Mouse (Mus musculus) ES-E14 (cell line): ENCODE measurements around the gene Gpr173. TPM values are rescaled to one million over a fixed set of nuclear protein-coding genes. Genes with fewer than 3 reads are reported as not detected.

Source experiments
- DNase-seq: peaks from one replicate; pipeline ENCODE4 v3.0.0-alpha.2; 2013; ENCODE audit warnings: low read depth, low spot score
- H3K27ac ChIP-seq: 2 replicates; pipeline ENCODE4 v1.5.1; 2012; ENCODE audit warnings: low read depth, mild to moderate bottlenecking, low read length, moderate library complexity, mixed read lengths; ENCODE audit not compliant: poor library complexity, insufficient read depth, severe bottlenecking
- H3K36me3 ChIP-seq: 2 replicates; pipeline ENCODE4 v1.6.1; 2012; ENCODE audit warnings: mild to moderate bottlenecking, low read length, moderate library complexity, mixed read lengths; ENCODE audit not compliant: control insufficient read depth, poor library complexity, insufficient read depth, severe bottlenecking
- H3K4me1 ChIP-seq, 2 experiments: fragments of 150-350 bp in 1 of 2; sonication (generic) in 1 of 2; 2 replicates each; pipeline ENCODE4 v1.6.1; 2012; ENCODE audit warnings: low read length in 2 of 2, mild to moderate bottlenecking in 1 of 2, mixed read lengths in 1 of 2; ENCODE audit not compliant: control insufficient read depth in 2 of 2, insufficient read depth in 2 of 2, poor library complexity in 1 of 2
- H3K4me3 ChIP-seq, 2 experiments: fragments of 150-350 bp in 1 of 2; sonication (generic) in 1 of 2; 2 replicates each; pipeline ENCODE4 v1.5.1; 2012; ENCODE audit warnings: low read length in 2 of 2, low read depth in 1 of 2, mild to moderate bottlenecking in 1 of 2, mixed read lengths in 1 of 2; ENCODE audit not compliant: insufficient read depth in 1 of 2, poor library complexity in 1 of 2, severe bottlenecking in 1 of 2
- H3K9ac ChIP-seq: 2 replicates; pipeline ENCODE4 v1.6.1; 2012; ENCODE audit warnings: low read depth, mild to moderate bottlenecking, low read length, mixed read lengths; ENCODE audit not compliant: poor library complexity, insufficient read depth, severe bottlenecking
- H3K9me3 ChIP-seq: fragments of 150-350 bp; sonication (generic); 2 replicates; pipeline ENCODE4 v1.6.1; 2012; ENCODE audit warnings: low read depth, mild to moderate bottlenecking, low read length; ENCODE audit not compliant: control insufficient read depth, insufficient read depth
- CHD2 ChIP-seq: IDR thresholded peaks from 2 replicates; pipeline ENCODE4 v1.6.1; 2014; ENCODE audit warnings: mild to moderate bottlenecking, low read depth, low read length, inconsistent platforms
- HCFC1 ChIP-seq: IDR thresholded peaks from 2 replicates; pipeline ENCODE4 v1.6.1; 2012; ENCODE audit warnings: low read length, inconsistent platforms, borderline replicate concordance; ENCODE audit not compliant: insufficient read depth
- MAFK ChIP-seq: IDR thresholded peaks from 2 replicates; pipeline ENCODE4 v1.6.1; 2014; ENCODE audit warnings: mild to moderate bottlenecking, low read depth, low read length, inconsistent platforms; ENCODE audit not compliant: insufficient read depth
- ZC3H11A ChIP-seq: IDR thresholded peaks from 2 replicates; pipeline ENCODE4 v1.6.1; 2012; ENCODE audit warnings: low read depth, mild to moderate bottlenecking, inconsistent platforms, low read length, borderline replicate concordance
- ZNF384 ChIP-seq: IDR thresholded peaks from 2 replicates; pipeline ENCODE4 v1.6.1; 2012; ENCODE audit warnings: low read depth, low read length, inconsistent platforms
- in situ Hi-C, 2 experiments: fragments of 600-800 bp; cut with MboI; formaldehyde crosslinking; loops; one replicate each; pipeline ENCODE4 v1.15.1; 2025; ENCODE audit warnings: low sequenced_read_pairs in 2 of 2, inconsistent platforms in 1 of 2; ENCODE audit not compliant: unreplicated experiment in 2 of 2
- total RNA-seq: library from RNA; depleted of rRNA; stranded (reverse); fragments of 300-350 nt; gene quantifications from 2 replicates; pipeline ENCODE4 v1.2.3, GENCODE M21; 2012

Gene Gpr173
- total RNA-seq, 1 experiment: 3.0 TPM

DNA sequence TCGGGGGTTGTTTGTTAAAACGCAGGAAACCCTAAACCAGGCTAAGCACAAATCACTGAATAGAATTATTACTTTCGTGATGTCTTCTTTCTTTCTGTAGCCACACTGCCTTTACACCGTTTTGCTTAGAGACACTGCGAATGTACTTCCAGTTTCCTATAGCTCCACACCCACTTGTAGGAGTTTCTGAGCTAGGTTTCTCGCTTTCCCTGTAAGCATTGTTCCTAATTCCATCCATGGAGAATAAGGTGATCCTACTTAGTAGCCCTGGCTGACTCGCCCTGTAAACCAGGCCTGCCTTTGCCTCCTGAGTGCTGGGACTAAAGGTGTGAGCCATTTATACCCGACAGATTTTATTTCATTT is 40.8 kb downstream of the Gpr173 start:
- Histone ChIP-seq H3K4me3 (peak overlapping the region in 1 of 2 experiments; percentile 92; a peak in 2 of 4 replicates), H3K27ac (no peak overlapping the region), H3K9me3 (no peaks in the 10 kb centered on the region), H3K9ac (peak overlapping the region; percentile 14; the same call in 1 of the 2 replicates), H3K36me3 (no peaks in the 10 kb centered on the region), H3K4me1 (no peaks in the 10 kb centered on the region)
- no peak for DNase-seq
- in situ Hi-C loops: no loop called here
- TF ChIP-seq ZNF384 (no peak), CHD2 (no peak), ZC3H11A (no peak), HCFC1 (no peak), MAFK (no peak)

DNA sequence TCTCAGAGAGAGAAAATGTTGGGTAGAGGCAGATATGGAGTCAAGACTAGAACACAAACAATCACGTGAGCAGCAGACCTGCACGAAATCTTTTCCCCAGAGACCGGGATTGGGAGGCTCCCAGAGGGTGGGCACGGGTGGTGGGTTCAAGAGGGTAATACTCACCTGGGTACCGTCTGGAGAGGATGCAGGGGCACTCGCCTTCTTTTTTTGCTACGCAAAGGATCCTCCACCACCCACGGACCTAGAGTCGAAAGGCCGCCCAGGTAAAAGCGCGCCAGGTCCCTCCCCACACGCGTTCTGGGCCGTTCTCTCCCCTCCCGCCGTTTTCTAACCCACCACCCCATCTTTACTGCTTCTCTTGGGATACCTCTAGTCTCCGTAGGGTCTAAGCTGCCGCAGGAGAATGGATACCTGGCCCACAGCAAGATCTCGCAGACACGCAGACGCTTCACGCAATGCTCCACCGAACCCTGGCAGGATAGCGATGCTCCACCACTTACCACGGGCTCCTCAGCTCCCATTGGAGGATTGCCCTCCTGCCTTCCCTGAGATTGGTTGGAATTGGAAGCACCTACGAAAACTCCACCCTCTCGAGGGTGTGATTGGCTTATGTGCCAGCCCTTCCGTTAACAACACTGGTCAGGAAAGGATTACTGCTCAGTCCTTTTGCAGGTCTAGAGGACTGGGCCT is 41.4 kb downstream of the Gpr173 start, which contains the start of gene Kantr:
TSS of gene Kantr (minus strand) at position 500 of the 693 bp plus-strand sequence.
- H3K27ac ChIP-seq: peak within 1 kb of the TSS; percentile 73; the same call in 1 of the 2 replicates
- H3K9me3 ChIP-seq: no peaks in the 10 kb centered on the region
- H3K4me1 ChIP-seq: no peaks in the 10 kb centered on the region
- in situ Hi-C loops: no loop called here
- peak; percentile 70 for DNase-seq
- H3K9ac ChIP-seq: peak within 1 kb of the TSS; percentile 89
- peak within 1 kb of the TSS; percentile 92 to 95 for H3K4me3 ChIP-seq
- H3K36me3 ChIP-seq: no peaks in the 10 kb centered on the region
- TF ChIP-seq CHD2: 0 out of 2 replicates have a peak, but pooled peaks have one; percentile 37
- no peak for TF ChIP-seq HCFC1

DNA sequence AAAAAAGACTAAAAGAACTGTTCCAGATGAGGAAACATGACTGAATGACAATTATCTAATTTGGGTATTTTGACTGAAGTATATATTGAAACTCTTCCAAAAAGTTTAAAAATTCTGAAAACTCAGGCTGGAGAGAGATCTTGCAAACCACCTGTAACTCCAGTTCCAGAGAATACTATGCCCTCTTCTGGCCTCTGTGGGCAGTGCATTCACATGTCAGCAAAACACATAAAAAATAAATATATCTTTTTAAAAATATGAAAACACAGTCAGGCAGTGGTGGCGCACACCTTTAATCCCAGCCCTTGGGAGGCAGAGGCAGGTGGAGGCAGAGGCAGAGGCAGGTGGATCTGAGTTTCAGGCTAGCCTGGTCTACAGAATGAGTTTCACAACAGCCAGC is 44.9 kb downstream of the Gpr173 start:
- no peak for TF ChIP-seq CHD2
- no peak for TF ChIP-seq ZC3H11A
- TF ChIP-seq MAFK: no peak
- TF ChIP-seq ZNF384: no peak
- TF ChIP-seq HCFC1: no peak
- no peak for DNase-seq
- no peak overlapping the region for H3K4me3 ChIP-seq
- in situ Hi-C loops: no loop called here
- no peaks in the 10 kb centered on the region for H3K4me1 ChIP-seq
- H3K27ac ChIP-seq: no peak overlapping the region
- H3K9ac ChIP-seq: no peak overlapping the region
- no peaks in the 10 kb centered on the region for H3K9me3 ChIP-seq
- no peaks in the 10 kb centered on the region for H3K36me3 ChIP-seq

DNA sequence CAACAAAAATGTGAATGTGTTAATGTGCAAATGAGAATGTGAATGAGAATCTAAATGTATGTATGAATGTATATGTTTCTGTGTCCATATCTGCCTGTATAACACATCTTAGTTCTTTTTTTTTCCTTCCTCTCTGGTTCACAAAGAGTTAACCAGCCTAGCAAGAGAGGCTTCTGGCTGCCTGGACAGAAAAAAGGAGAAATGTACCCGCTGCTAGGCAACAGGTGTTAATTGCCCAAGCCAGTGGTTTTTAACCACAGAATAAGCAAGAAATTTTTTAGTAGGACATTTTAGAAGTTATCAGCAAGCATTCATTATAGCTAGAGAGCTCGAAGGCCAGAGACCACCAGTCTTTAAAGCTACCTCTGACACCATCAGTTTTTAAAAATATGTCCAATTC is 45.7 kb downstream of the Gpr173 start:
- H3K9me3 ChIP-seq: no peaks in the 10 kb centered on the region

More for the DNA sequence above, 45.7 kb downstream of the Gpr173 start:
- no peaks in the 10 kb centered on the region for H3K4me1 ChIP-seq
- no peak for DNase-seq
- in situ Hi-C loops: no loop called here
- H3K9ac ChIP-seq: no peak overlapping the region
- no peak overlapping the region for H3K27ac ChIP-seq
- no peak overlapping the region for H3K4me3 ChIP-seq
- H3K36me3 ChIP-seq: no peaks in the 10 kb centered on the region
- TF ChIP-seq MAFK (no peak), ZNF384 (no peak), ZC3H11A (no peak), HCFC1 (no peak), CHD2 (no peak)
